Mouse (Mus musculus) bone marrow, adult 2 months (tissue): ENCODE data around the gene Gm26920. TPM values are rescaled to one million over a fixed set of nuclear protein-coding genes. Genes with fewer than 3 reads are reported as not detected.

Experiments used
- H3K27ac ChIP-seq: fragments of 200-500 bp; 2 replicates; pipeline ENCODE4 v1.5.1; 2012; ENCODE audit warnings: low read depth, mild to moderate bottlenecking, control low read depth, inconsistent platforms, low read length; ENCODE audit not compliant: control insufficient read depth, poor library complexity, insufficient read depth
- H3K4me1 ChIP-seq: fragments of 200-500 bp; 2 replicates; pipeline ENCODE4 v1.6.1; 2011; ENCODE audit warnings: low read length; ENCODE audit not compliant: control insufficient read depth, insufficient read depth
- H3K4me3 ChIP-seq: fragments of 200-500 bp; replicated peaks from 2 replicates; pipeline ENCODE3; 2011; ENCODE audit warnings: mild to moderate bottlenecking, low read depth, low read length, control low read depth; ENCODE audit not compliant: control insufficient read depth
- CTCF ChIP-seq: fragments of 200-500 bp; IDR thresholded peaks from 2 replicates; pipeline ENCODE4 v1.5.1; 2011; ENCODE audit warnings: low read length, control low read depth; ENCODE audit not compliant: control insufficient read depth, insufficient read depth
- POLR2A ChIP-seq: fragments of 200-500 bp; IDR thresholded peaks from 2 replicates; pipeline ENCODE4 v1.6.1; 2011; ENCODE audit warnings: low read depth, mild to moderate bottlenecking, control low read depth, low read length, borderline replicate concordance; ENCODE audit not compliant: control insufficient read depth
- WGBS: fragments of 180-500 bp; shearing (Covaris S2); methylation state at CpG from one replicate; pipeline ENCODE4 v1.1.7; 2018; 5-methylcytosine and 5-hydroxymethylcytosine counted together
- polyA plus RNA-seq: library from polyadenylated mRNA; stranded (reverse); fragments of >200 nt; gene quantifications from 2 replicates; pipeline ENCODE4 v1.2.4, GENCODE M21; 2011; ENCODE audit warnings: low replicate concordance; ENCODE audit not compliant: missing spikeins, insufficient read depth, insufficient read length

Gene Gm26920
- polyA plus RNA-seq, 1 experiment = not detected

GRCm38 (mm10) chr7:30017226-30017625 is 73.0 kb downstream of the Gm26920 start:
- 87% methylated on average over 6 of the region's 6 CpGs for WGBS
- no peaks in the 10 kb centered on the region for H3K4me1 ChIP-seq
- H3K27ac ChIP-seq = no peak overlapping the region
- H3K4me3 ChIP-seq = no peak overlapping the region
- TF ChIP-seq CTCF = no peak
- TF ChIP-seq POLR2A = no peak

- peaks cover 3% of the 10 kb centered on the region for H3K4me1 ChIP-seq
- 69% methylated on average over 4 of the region's 4 CpGs for WGBS
- no peak overlapping the region for H3K4me3 ChIP-seq
- H3K27ac ChIP-seq = no peak overlapping the region
- TF ChIP-seq POLR2A = no peak
- no peak for TF ChIP-seq CTCF
These were observed 77.2 kb downstream of the Gm26920 start for GRCm38 (mm10) chr7:30012956-30013363.

- TF ChIP-seq POLR2A (no peak), CTCF (no peak)
- WGBS = 80% methylated on average over 10 of the region's 10 CpGs
- Histone ChIP-seq H3K4me3 (no peak overlapping the region), H3K4me1 (peaks cover 4% of the 10 kb centered on the region), H3K27ac (no peak overlapping the region)
These were observed 79.5 kb downstream of the Gm26920 start for GRCm38 (mm10) chr7:30010551-30011195.

GRCm38 (mm10) chr7:30009321-30010085 is 80.7 kb downstream of the Gm26920 start:
- 73% methylated on average over 21 of the region's 21 CpGs for WGBS
- Histone ChIP-seq H3K27ac (no peak overlapping the region), H3K4me1 (peaks cover 4% of the 10 kb centered on the region), H3K4me3 (no peak overlapping the region)
- no peak for TF ChIP-seq POLR2A
- TF ChIP-seq CTCF = no peak

GRCm38 (mm10) chr7:30008020-30008690 is 82.1 kb downstream of the Gm26920 start:
- 41% methylated on average over 6 of the region's 6 CpGs for WGBS
- H3K27ac ChIP-seq = peak overlapping the region; percentile 42; the same call in 1 of the 2 replicates
- H3K4me1 ChIP-seq = peaks cover 4% of the 10 kb centered on the region
- TF ChIP-seq POLR2A (no peak), CTCF (no peak)
- no peak overlapping the region for H3K4me3 ChIP-seq

GRCm38 (mm10) chr7:30007601-30008000 is 82.6 kb downstream of the Gm26920 start:
- no peak for TF ChIP-seq POLR2A
- TF ChIP-seq CTCF = no peak
- Histone ChIP-seq H3K4me1 (peaks cover 4% of the 10 kb centered on the region), H3K27ac (no peak overlapping the region), H3K4me3 (no peak overlapping the region)
- 48% methylated on average over 1 of the region's 1 CpGs for WGBS

Other genes with a start within 250 kb of the Gm26920 start
- 0.34 and 6.7 TPM in 2 replicates for gene Zfp940, start 236.7 kb downstream of the Gm26920 start, polyA plus RNA-seq
- gene Zfp420, start 230.4 kb downstream of the Gm26920 start, polyA plus RNA-seq = 0.79 and 5.3 TPM in 2 replicates
- 0.97 and 3.4 TPM in 2 replicates for gene Zfp27, start 183.8 kb downstream of the Gm26920 start, polyA plus RNA-seq
- 1.6 and 3.9 TPM in 2 replicates for gene Zfp383, start 182.2 kb downstream of the Gm26920 start, polyA plus RNA-seq
- 1.2 and 3.2 TPM in 2 replicates for gene Zfp74, start 136.3 kb downstream of the Gm26920 start, polyA plus RNA-seq
- 2.6 and 11.8 TPM in 2 replicates for gene Zfp568, start 106.5 kb downstream of the Gm26920 start, polyA plus RNA-seq
- gene Zfp14, start 39.0 kb downstream of the Gm26920 start, polyA plus RNA-seq = 0.52 and 0.66 TPM in 2 replicates
- gene Zfp82, start 17.5 kb downstream of the Gm26920 start, polyA plus RNA-seq = 0.97 and 5.7 TPM in 2 replicates
- gene Zfp566, start 117 bp upstream of the Gm26920 start, polyA plus RNA-seq = 2.0 and 5.9 TPM in 2 replicates
- gene Zfp260, start 4.4 kb upstream of the Gm26920 start, polyA plus RNA-seq = 9.3 and 27.6 TPM in 2 replicates
- 0.57 and 0.95 TPM in 2 replicates for gene Zfp382, start 31.5 kb upstream of the Gm26920 start, polyA plus RNA-seq
- gene Zfp146, start 79.3 kb upstream of the Gm26920 start, polyA plus RNA-seq = 11.2 and 13.7 TPM in 2 replicates
- gene Cox7a1, start 93.7 kb upstream of the Gm26920 start, polyA plus RNA-seq = 6.8 TPM in 1 of 2 replicates, not detected in the other
- 120 and 171 TPM in 2 replicates for gene Capns1, start 108.4 kb upstream of the Gm26920 start, polyA plus RNA-seq
- gene Polr2i, start 141.5 kb upstream of the Gm26920 start, polyA plus RNA-seq = 41.5 and 50.8 TPM in 2 replicates
- 24.0 and 67.8 TPM in 2 replicates for gene Tbcb, start 141.9 kb upstream of the Gm26920 start, polyA plus RNA-seq
- not detected in 2 replicates for gene Ovol3, start 145.3 kb upstream of the Gm26920 start, polyA plus RNA-seq
- gene Thap8, start 189.7 kb upstream of the Gm26920 start, polyA plus RNA-seq = not detected in 2 replicates
- gene Wdr62, start 190.0 kb upstream of the Gm26920 start, polyA plus RNA-seq = 33.7 and 45.3 TPM in 2 replicates
- 3.2 and 3.5 TPM in 2 replicates for gene Clip3, start 201.3 kb upstream of the Gm26920 start, polyA plus RNA-seq
- gene Alkbh6, start 218.3 kb upstream of the Gm26920 start, polyA plus RNA-seq = 11.7 and 23.3 TPM in 2 replicates
- 1.3 and 8.9 TPM in 2 replicates for gene Syne4, start 224.4 kb upstream of the Gm26920 start, polyA plus RNA-seq
- gene E130208F15Rik, start 231.3 kb upstream of the Gm26920 start, polyA plus RNA-seq = 0.56 TPM in 1 of 2 replicates, not detected in the other
- gene Sdhaf1, start 233.5 kb upstream of the Gm26920 start, polyA plus RNA-seq = 6.3 and 10.1 TPM in 2 replicates